Mouse (Mus musculus) gastrocnemius, adult 8-10 months (tissue): ENCODE measurements around the gene Eef1g. TPM values are rescaled to one million over a fixed set of nuclear protein-coding genes. Genes with fewer than 3 reads are reported as not detected.

ENCODE experiments used
- DNase-seq, 2 experiments: peaks; one replicate each; pipeline ENCODE4 v3.0.0; 2022; ENCODE audit warnings: low spot score in 2 of 2
- total RNA-seq, 4 experiments: library from RNA; stranded (reverse); gene quantifications; 2 replicates each; pipeline ENCODE4 v1.2.4; 2022

Eef1g gene
- total RNA-seq, 4 experiments from 2014 or later, result 411 to 454 (median 425) TPM

DNA sequence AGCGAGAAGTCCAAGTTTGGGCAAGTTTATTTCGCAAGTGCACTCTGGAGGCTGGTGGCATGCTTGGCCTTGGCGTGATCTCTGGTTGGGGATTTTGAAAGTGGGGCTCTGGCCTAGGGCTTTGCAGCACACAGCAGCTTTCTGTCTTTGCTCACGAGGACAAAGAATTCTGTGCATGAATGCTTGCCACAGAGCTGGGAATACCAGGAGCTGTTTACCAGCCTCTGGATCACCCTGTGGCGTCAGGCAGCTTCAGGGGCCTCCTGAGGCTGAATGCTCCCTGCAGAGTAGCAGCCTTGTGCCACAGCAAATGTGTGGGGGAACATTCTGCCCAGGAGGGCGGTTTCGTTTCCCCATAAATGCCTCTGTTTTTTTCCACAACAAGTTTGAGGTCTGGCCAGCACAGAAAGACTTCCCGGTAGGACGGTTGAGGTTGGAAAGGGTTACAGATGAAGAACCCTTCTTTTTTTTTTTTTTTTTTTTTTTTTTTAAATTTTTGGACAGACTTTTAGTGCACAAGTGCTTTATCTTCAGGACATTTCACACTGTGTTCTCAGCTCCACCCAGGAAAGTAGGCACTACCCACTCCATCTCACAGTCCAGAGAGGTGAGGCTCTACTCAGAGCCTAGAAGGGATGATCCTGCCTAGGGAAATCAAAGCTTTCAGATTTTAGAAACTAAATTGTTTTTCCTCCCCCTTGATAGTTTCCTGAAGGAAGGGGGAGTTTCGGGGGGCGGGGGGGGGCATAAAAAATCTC is 56.4 kb downstream of the Eef1g start:
- DNase-seq, result no peak

GRCm38 (mm10) chr19:9025562-9026257 is 58.9 kb downstream of the Eef1g start:
- no peak for DNase-seq

- DNase-seq, result no peak
Measured at GRCm38 (mm10) chr19:9026634-9027033, 59.8 kb downstream of the Eef1g start.

DNA sequence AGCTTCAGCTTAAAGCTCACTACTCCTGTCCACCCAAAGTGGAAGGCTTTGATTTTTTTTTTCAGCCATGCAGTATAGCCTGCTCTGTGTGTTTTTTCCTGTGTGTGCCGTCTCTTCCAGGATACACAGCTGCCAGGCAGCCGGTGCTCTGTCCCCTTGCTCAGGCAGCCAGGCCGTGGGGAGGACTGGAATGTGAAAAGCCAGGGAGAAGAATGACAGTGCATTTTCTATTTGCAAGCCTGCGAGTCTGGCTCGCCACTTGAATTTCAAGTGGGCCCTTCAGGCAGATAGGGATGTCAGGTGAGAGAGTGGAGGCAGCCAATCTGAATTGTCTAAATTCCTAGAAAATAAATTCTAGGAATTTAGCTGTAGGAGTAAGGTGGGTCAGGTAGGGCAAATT is 61.0 kb downstream of the Eef1g start:
- peak in 1 of 2 experiments; percentile 40 for DNase-seq

Other genes starting within 250 kb of the Eef1g start
- 10 to 100 TPM; 29.7 to 37.0 (median 31.1) TPM for gene Slc3a2, start 243.7 kb upstream of the Eef1g start, total RNA-seq
- 10 to 100 TPM; 14.0 to 16.7 (median 14.9) TPM for gene Wdr74, start 231.2 kb upstream of the Eef1g start, total RNA-seq
- not detected for gene 1700092M07Rik, start 226.3 kb upstream of the Eef1g start, total RNA-seq
- gene Stx5a, start 225.6 kb upstream of the Eef1g start, total RNA-seq, result 10 to 100 TPM; 12.3 to 19.8 (median 14.9) TPM
- gene Nxf1, start 210.0 kb upstream of the Eef1g start, total RNA-seq, result 10 to 100 TPM; 24.0 to 34.0 (median 27.7) TPM
- 100 to 1,000 TPM in 3 of 4 experiments, 10 to 100 TPM in 1; 99.3 to 133 (median 107) TPM for gene Tmem223, start 196.0 kb upstream of the Eef1g start, total RNA-seq
- 10 to 100 TPM in 1 of 4 experiments, 1 to 10 TPM in 3; 6.9 to 10.3 (median 8.8) TPM for gene Tmem179b, start 192.6 kb upstream of the Eef1g start, total RNA-seq
- 1 to 10 TPM; 3.6 to 5.0 (median 4.6) TPM for gene Taf6l, start 180.6 kb upstream of the Eef1g start, total RNA-seq
- 10 to 100 TPM; 36.0 to 42.5 (median 37.7) TPM for gene Polr2g, start 168.5 kb upstream of the Eef1g start, total RNA-seq
- gene Zbtb3, start 164.5 kb upstream of the Eef1g start, total RNA-seq, result 1 to 10 TPM in 1 of 4 experiments, under 1 TPM in 3; 0.82 to 1.1 (median 0.90) TPM
- gene Ttc9c, start 147.7 kb upstream of the Eef1g start, total RNA-seq, result 10 to 100 TPM; 11.4 to 12.7 (median 11.9) TPM
- 10 to 100 TPM; 38.1 to 45.6 (median 44.3) TPM for gene Hnrnpul2, start 147.0 kb upstream of the Eef1g start, total RNA-seq
- gene AC129217.1, start 137.3 kb upstream of the Eef1g start, total RNA-seq, result 1 to 10 TPM in 1 of 4 experiments, not detected in 3; 2.0 TPM
- 10 to 100 TPM; 14.7 to 23.9 (median 20.0) TPM for gene Bscl2, start 129.6 kb upstream of the Eef1g start, total RNA-seq
- not detected for gene Gng3, start 127.8 kb upstream of the Eef1g start, total RNA-seq
- gene Lrrn4cl, start 116.3 kb upstream of the Eef1g start, total RNA-seq, result 1 to 10 TPM; 5.3 to 8.8 (median 7.0) TPM
- gene Ubxn1, start 95.5 kb upstream of the Eef1g start, total RNA-seq, result 100 to 1,000 TPM; 207 to 248 (median 231) TPM
- gene Uqcc3, start 86.1 kb upstream of the Eef1g start, total RNA-seq, result 10 to 100 TPM; 58.7 to 74.6 (median 65.3) TPM
- gene Lbhd1, start 83.3 kb upstream of the Eef1g start, total RNA-seq, result 1 to 10 TPM in 2 of 4 experiments, under 1 TPM in 2; 0.54 to 7.3 (median 1.7) TPM
- gene Gm49403, start 83.1 kb upstream of the Eef1g start, total RNA-seq, result not detected
- gene 1810009A15Rik, start 78.2 kb upstream of the Eef1g start, total RNA-seq, result 10 to 100 TPM; 13.8 to 16.3 (median 15.9) TPM
- gene Gm49416, start 78.1 kb upstream of the Eef1g start, total RNA-seq, result 1 to 10 TPM in 3 of 4 experiments, not detected in 1; 2.6 to 5.7 (median 2.9) TPM
- gene Ints5, start 74.0 kb upstream of the Eef1g start, total RNA-seq, result 10 to 100 TPM; 10.3 to 13.0 (median 11.3) TPM
- gene Ganab, start 69.0 kb upstream of the Eef1g start, total RNA-seq, result 10 to 100 TPM; 15.2 to 20.1 (median 18.9) TPM
- gene B3gat3, start 46.7 kb upstream of the Eef1g start, total RNA-seq, result 10 to 100 TPM; 36.8 to 39.0 (median 38.1) TPM
- 1 to 10 TPM; 7.2 to 9.4 (median 8.7) TPM for gene Rom1, start 37.7 kb upstream of the Eef1g start, total RNA-seq
- gene Eml3, start 37.5 kb upstream of the Eef1g start, total RNA-seq, result 1 to 10 TPM; 3.5 to 4.7 (median 4.3) TPM
- 10 to 100 TPM; 21.0 to 25.7 (median 23.4) TPM for gene Mta2, start 25.2 kb upstream of the Eef1g start, total RNA-seq
- 10 to 100 TPM in 1 of 4 experiments, 1 to 10 TPM in 3; 7.8 to 11.8 (median 9.0) TPM for gene Tut1, start 13.2 kb upstream of the Eef1g start, total RNA-seq
- gene Ahnak, start 22.2 kb downstream of the Eef1g start, total RNA-seq, result 100 to 1,000 TPM; 249 to 267 (median 253) TPM
- gene Scgb1a1, start 120.9 kb downstream of the Eef1g start, total RNA-seq, result not detected
- 10 to 100 TPM; 33.7 to 48.2 (median 36.1) TPM for gene Asrgl1, start 168.6 kb downstream of the Eef1g start, total RNA-seq